Mouse (Mus musculus): ENCODE data around the gene Hbq1a.
"Not testable (repeated sequence)": the region's sequence is repeated elsewhere in the genome, so short reads cannot be mapped to it uniquely, and the experiment has no call there.

Hbq1a gene

DNA sequence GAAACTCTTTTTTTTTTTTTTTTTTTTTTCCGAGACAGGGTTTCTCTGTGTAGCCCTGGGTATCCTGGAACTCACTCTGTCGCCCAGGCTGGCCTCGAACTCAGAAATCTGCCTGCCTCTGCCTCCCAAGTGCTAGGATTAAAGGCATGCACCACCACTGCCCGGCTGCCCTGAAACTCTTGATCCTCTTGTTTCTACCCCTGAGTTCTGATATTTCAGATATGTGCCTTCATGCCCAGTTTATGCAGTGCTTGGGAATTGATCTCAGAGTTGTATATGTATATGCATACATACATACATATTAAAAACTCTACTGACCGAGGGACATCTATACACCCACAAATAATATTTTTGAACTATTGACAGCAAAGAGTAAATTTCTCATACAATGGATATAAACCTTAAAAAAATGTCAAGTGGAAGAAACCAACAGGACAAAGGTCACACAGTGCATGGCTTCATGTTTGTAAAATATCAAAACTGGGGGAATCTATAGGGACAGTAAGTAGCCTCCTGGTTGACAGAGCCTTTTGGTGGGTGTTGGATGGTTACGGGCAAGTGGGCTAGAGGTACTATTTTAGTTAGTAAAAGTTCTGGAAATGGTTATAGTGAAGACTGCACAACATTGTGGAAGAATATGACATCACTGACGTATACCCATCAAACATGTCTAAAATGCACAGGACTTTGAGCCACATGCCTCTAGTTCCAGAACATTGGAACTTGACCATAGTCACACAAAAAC, 14.7 kb upstream of the Hbq1a start:
- no peak for DNase-seq (ENCODE audit: low spot score)

- not testable (repeated sequence) for DNase-seq (ENCODE audit: low spot score)
These were observed 14.0 kb upstream of the Hbq1a start for GRCm38 (mm10) chr11:32285887-32286286.

- DNase-seq (ENCODE audit: low spot score) = peak; percentile 60
These were observed 13.0 kb upstream of the Hbq1a start, which contains the start of gene Hbq1b for GRCm38 (mm10) chr11:32286695-32287492. Gene Hbq1b (plus strand): TSS chr11:32286965.

- DNase-seq (ENCODE audit: low spot score) = no peak
These were observed 12.4 kb upstream of the Hbq1a start for GRCm38 (mm10) chr11:32287493-32287825.

DNA sequence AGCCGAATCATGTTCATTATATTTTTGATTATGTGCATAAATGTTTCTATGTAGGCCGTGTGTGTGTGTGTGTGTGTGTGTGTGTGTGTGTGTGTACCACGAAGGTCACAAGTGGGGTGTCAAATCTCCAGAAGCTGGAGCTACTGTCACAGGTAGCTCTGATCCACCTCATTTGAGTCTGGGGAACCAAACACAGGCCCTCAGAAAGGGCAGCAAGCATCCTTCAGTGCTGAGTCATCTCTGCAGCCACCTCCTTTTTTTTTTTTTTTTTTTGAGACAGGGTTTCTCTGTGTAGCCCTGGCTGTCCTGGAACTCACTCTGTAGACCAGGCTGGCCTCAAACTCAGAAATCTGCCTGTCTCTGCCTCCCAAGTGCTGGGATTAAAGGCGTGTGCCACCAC, 7.0 kb upstream of the Hbq1a start:
- DNase-seq (ENCODE audit: low spot score) = not testable (repeated sequence)

- not testable (repeated sequence) for DNase-seq (ENCODE audit: low spot score)
These were observed 6.4 kb upstream of the Hbq1a start for GRCm38 (mm10) chr11:32293479-32293878.

- not testable (repeated sequence) for DNase-seq (ENCODE audit: low spot score)
These were observed 3.7 kb upstream of the Hbq1a start, which contains the start of gene Hba-a2 for GRCm38 (mm10) chr11:32296203-32296602. Gene Hba-a2 (plus strand): TSS chr11:32296489.

- DNase-seq (ENCODE audit: low spot score) = not testable (repeated sequence)
These were observed 2.5 kb upstream of the Hbq1a start for GRCm38 (mm10) chr11:32297417-32297816.

DNA sequence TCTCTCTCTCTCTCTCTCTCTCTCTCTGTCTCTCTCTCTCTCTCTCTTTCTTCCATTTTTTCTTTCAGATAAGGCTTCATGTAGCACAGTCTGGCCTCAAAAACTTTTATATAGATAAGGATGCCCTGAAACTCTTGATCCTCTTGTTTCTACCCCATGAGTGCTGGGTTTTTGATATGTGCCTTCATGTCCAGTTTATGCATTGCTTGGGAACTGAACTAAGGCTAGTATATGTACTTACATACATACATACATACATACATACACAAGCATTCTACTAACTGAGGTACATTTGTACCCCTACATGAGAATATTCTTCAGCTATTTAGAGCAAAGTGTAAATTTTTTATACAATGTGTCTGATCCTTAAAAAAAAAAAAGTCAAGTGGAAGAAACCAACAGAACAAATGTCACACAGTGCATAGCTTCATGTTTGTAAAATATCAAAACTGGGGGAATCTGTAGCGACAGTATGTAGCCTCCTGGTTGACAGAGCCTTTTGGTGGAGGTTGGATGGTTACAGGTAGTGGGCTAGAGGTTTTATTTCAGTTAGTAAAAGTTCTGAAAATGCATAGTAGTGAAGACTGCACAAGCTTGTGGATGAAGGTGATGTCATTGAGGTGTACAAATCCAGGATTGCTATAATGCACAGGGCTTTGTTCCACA, 1.9 kb upstream of the Hbq1a start:
- DNase-seq (ENCODE audit: low spot score) = no peak

GRCm38 (mm10) chr11:32298532-32298918, 1.3 kb upstream of the Hbq1a start:
- no peak for DNase-seq (ENCODE audit: low spot score)

GRCm38 (mm10) chr11:32300279-32301267, 704 bp downstream of the Hbq1a start:
- no peak for DNase-seq (ENCODE audit: low spot score)

DNA sequence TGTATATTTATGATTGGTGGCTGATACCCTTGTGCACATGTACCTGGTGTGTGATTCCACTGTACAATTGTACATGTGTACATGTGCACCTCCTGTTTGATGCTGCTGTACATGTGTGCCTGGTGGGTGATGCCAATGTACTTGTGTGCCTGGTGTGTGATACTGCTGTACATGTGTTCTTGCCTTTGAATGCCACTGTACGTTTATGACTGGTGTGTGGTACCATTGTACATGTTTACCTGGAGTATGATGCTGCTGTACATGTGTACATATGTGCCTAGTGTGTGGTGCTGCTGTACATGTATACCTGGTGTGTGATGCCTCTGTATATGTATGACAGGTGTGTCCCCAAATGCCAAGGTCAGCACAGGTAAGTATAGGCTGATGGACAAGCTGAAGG, 1.6 kb downstream of the Hbq1a start:
- no peak for DNase-seq (ENCODE audit: low spot score)

DNA sequence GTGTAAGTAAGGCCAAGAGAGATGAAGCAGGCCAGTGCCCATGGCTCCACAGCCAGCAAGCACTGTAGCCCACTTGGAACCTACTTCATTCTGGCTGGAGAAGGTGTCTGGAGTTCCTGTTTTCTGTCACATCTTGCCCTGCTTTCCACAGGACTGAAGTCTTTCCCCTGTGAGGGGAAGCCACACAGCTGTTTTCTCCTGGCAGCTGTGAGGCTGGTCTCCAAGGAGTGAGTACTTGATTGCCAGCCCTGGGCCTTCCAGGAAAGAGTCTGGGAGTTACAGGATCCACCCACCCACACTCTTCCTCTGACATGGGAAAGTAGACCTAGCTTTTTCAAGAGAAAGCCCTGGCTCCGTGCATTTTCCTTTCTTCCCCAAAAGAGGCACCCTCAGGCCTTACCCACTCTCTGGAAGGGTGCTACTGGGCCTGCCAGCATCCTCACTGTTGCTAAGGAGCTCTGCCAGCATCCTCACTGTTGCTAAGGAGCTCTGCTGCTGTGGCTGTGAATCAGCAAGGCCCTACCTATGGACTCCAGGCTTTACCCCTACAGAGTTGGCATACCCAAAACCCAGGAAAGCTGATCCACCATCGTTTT, 3.1 kb downstream of the Hbq1a start:
- no peak for DNase-seq (ENCODE audit: low spot score)

- DNase-seq (ENCODE audit: low spot score) = no peak
These were observed 3.6 kb downstream of the Hbq1a start for GRCm38 (mm10) chr11:32303455-32303854.

- DNase-seq (ENCODE audit: low spot score) = no peak
These were observed 7.1 kb downstream of the Hbq1a start for GRCm38 (mm10) chr11:32307006-32307405.

DNA sequence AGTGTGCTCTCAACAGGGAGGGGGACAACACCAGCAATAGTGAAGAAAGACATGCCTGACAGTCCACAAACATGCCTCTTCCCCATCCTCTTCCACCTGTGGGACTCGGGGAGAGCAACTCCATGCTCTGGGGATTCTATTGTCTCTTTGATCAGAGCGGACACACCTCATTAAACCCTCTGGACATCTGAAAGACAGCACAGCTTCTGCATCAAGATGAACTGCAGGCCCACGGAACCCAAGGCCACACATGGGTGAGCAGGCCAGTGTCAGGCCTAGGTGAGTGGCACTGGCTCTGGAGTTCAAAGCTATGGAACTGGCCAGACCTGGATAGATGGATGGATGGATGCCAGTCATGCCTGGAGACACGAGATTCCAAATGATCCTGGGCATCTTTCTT, 9.6 kb downstream of the Hbq1a start:
- DNase-seq (ENCODE audit: low spot score) = no peak

DNA sequence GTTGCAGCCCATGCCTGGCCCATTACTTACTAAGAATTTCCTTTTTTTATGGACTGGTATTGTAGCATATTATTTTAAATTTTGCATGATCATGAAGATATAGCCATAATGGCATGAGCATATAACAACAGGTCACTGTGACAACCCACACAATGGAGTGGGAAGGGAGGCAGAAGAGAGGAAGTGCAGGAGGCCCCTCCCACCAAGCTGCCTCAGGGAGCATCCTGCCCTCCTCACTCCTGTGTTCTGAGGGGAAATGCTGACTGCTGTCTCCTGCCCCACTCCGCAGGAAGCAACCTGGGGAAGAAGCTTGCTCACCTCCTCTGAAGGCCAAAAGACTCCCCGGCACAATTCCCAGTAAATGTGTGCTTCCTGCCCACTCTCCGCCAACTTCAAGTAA, 10.1 kb downstream of the Hbq1a start:
- no peak for DNase-seq (ENCODE audit: low spot score)

DNA sequence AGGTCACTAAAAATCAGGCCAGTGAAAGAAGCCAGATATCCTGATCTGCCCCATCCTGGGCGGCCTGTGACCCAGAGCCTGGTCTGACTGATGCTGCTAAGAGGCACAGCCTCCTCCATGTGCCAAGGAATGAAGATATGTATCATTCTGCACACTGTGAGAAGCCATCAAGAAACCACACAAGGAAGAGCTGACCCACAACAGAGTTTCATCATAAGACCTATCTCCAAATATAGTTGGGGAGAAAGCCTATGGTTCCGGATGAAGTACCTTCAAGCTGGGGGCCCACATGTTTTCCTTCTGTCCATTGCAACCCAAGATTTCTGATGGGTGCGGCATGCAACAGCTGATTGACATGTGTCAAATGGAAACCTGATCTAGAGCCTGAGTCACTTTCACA, 16.1 kb downstream of the Hbq1a start:
- no peak for DNase-seq (ENCODE audit: low spot score)

DNA sequence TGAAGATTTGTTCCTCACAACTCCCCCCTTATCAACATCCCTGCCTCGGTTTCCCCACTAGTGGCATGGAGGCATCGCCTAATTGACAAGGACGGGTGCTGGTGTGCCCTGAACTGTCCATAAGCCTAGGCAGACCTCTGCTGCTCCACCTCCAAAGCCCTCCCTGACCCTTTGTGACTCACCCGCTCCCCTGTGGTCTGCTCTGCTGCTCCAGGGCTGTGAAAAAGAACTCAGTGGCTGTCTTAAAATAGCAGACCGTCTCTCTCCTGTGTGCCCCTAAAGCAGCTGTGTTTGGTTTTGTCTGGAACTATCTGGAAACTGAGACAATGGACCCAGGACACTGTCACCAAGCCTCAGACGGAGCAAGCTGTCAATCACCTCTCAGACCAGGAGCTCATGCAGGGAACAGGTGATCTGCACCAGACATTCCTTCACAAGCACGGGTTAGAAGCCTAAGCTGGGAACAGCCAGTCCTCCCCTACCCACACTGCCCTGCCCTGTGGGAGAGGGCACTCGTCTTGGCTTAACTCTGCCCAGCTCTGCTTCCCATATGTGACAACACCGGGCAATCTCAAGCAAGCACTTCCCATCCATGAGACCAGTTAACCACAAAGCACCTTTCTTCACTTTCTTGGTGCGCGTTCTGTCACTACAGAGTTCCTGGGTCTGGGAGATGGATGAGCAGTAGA, 20.8 kb downstream of the Hbq1a start:
- no peak for DNase-seq (ENCODE audit: low spot score)

GRCm38 (mm10) chr11:32321196-32321565, 21.3 kb downstream of the Hbq1a start:
- DNase-seq (ENCODE audit: low spot score) = no peak

- peak; percentile 74 for DNase-seq (ENCODE audit: low spot score)
These were observed 24.7 kb downstream of the Hbq1a start for GRCm38 (mm10) chr11:32324609-32325008.
